Mouse (Mus musculus) cerebellum, adult 2 months (tissue): ENCODE measurements around the gene Rps19.
"Not testable (repeated sequence)": the region's sequence is repeated elsewhere in the genome, so short reads cannot be mapped to it uniquely, and the experiment has no call there.

Experiments used
- CTCF ChIP-seq: fragments of 200-500 bp; IDR thresholded peaks from 2 replicates; pipeline ENCODE4 v1.5.1; 2011; ENCODE audit warnings: low read depth, mild to moderate bottlenecking, control low read depth, low read length, moderate library complexity, borderline replicate concordance; ENCODE audit not compliant: insufficient read depth
- POLR2A ChIP-seq: fragments of 200-500 bp; IDR thresholded peaks from 2 replicates; pipeline ENCODE4 v1.6.1; 2011; ENCODE audit warnings: low read length, control low read depth, borderline replicate concordance; ENCODE audit not compliant: insufficient read depth

- not testable (repeated sequence) for TF ChIP-seq CTCF, POLR2A
Measured at GRCm38 (mm10) chr7:24895749-24896148, 11.6 kb downstream of the Rps19 start.
